Mouse (Mus musculus): ENCODE results near the gene Med27.

Gene Med27

DNA sequence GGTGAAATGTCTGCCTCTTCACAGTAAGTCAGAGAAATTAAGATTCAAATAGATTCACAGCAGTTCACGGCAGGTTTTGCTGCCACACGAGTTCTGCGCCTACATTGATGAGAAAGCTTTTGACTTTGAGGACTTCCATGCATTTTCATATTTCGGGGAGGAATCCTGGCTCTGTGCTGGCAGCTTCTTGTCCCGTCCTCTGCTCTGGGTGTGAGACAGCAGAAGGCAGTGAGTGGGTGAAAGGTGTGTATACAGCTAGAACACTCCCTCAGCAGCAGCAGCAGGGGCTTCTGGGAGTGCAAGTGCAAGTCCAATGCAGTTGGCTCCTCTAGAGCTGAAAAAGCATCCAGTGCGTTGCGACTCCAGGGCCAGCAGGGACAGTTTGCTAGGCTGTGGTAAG, 53.6 kb downstream of the Med27 start:
- DNase-seq (ENCODE audit: low spot score) = no peak

DNA sequence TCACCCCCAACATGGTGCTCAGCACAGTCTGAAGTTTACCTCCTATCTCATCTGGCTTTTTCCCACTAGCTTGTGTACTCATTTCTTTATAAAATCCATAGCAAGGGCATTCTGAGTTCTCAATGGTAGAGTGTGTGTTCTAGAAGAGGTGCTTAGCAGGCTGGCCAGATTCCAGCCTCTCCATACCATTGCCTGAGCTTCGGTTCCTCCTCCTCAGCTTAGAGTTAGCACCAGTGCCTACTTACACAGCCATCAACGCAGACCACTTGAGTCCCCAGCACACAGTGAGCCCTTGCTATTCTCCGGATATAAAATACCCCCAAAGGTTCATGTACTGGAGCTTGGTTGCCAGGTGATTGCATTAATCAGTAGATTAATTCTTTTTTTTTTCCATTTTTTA, 54.2 kb downstream of the Med27 start:
- DNase-seq (ENCODE audit: low spot score) = no peak

DNA sequence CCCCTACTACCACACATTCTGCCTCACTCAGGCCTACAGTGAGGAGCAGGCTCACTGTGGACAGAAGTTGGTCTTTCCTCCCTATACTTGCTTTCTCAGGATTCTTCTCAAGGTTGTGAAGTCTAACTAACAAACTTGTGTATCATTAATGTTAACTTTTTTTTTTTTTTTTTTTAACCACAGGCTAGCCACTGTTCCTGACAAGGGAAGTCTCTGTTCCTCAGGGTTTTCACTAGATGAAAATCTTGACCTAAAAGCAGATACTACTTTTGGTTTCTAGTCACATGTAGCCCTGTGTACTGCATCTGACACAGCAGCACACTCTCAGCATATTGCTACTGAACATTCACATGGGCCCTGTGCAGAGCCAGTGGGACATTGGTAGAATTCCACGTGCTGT, 55.2 kb downstream of the Med27 start:
- no peak for DNase-seq (ENCODE audit: low spot score)

DNA sequence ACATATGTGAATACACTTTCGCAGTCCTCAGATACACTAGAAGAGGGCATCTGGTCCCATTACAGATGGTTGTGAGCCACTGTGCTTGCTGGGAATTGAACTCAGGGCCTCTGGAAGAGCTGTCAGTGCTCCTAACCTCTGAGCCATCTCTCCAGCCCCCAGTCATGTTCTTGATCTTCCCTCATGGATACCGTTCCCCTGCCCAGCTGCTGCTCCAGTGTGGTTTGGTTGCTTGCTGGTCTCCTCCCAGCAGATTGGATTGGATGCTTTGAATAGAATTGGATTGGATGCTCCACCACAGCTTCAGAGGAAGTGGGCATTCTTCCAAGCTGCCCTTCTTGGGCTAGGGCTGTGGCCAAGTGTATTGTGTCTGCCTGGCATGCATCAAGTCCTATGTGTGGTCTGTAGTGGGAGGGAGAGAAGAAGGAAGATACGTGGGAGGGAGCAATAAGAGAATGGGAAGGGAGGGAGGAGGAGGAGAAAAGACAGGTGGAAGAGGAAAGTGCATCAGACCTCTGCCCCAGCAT, 56.0 kb downstream of the Med27 start:
- no peak for DNase-seq (ENCODE audit: low spot score)

DNA sequence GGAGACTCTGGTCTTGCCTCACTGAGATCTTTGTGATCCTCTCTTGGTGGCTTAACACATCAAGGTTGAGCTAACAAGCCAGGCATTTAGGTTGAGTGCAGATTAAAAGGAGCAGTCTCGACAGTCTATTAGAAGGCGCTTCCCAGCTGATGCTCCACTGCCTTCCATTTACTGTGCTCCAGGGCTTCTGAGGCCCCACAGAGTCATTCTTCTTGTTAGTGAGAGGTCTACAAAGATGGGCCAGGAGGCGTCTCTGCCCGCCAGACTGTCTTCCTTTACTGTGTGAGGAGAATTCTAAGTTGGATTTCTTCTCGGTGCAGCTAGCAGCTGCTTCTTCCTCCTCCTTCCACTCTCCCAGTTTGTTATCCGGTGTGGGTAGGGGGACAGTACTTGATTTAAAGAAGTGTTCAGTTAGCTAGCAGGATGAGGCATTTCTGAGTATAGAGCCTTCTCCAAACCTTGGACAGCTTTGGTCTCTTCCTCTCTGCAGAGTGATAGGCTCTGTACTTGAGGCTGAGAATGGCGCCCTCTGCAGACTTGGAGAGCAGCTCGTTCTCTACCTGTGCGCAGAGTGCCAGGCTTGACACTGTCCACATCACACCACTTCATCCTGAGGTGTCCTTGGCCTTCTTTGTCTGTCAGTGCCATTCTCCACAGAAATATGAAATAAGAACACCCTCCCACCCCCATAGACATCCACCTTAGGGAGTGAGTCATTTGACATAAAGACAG, 57.3 kb downstream of the Med27 start:
- DNase-seq (ENCODE audit: low spot score) = no peak

DNA sequence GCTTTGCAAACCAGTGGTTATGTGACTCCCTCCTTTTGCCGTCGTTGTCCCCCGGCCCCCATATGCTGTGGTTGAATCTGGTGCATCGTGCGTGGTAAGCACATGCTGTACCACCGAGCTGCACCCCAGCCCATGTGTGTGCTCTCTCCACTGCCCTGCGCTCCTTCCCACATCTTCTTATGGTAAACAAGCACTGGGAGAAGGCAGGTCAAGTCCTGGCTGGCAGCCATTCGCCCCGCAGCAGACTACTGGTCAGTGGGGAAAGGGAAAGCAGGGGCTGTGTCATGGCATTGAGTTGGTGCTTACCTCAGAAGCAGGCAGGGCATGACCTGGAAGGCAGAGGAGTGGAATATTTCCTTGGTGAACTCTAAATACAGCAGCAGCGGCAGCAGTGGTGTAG, 58.3 kb downstream of the Med27 start:
- no peak for DNase-seq (ENCODE audit: low spot score)

DNA sequence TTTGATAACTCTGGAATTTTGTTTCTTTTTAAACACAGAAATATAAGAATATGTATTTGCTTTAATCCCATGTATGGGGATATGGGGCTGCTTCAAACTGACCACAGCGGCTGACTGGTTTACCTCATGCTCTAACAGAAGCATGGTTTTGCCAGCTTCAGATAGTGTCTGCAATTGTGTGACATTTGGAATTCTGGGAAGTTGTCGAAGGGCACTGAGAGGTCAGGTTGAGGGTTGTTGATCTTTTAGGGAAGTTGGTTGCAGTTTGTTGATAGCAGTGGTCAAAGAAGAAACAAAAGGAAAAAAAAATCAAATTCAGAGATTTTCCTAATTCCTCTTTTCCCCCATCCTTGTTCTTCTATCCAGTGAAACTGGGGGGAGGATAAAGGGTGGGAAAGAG, 59.2 kb downstream of the Med27 start:
- DNase-seq (ENCODE audit: low spot score) = no peak

DNA sequence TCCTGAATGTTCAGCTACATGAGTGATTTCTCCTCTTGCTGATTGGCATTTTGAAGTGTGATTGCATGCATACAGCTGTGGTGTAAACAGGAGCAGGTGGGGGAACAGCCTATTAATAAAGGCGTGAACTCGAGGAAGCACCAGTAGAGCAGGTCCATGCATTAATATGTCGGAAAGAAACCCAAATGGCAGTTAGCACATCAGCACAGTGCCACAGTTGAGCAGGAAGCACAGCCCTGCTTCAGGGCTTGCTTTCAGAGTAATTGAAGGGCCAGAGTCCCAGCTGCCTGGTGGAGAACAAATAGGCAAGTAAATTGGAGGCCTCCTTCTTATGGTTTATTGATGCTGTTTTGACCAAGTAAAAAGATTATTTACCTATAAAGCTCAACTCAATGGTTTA, 60.7 kb downstream of the Med27 start:
- no peak for DNase-seq (ENCODE audit: low spot score)

DNA sequence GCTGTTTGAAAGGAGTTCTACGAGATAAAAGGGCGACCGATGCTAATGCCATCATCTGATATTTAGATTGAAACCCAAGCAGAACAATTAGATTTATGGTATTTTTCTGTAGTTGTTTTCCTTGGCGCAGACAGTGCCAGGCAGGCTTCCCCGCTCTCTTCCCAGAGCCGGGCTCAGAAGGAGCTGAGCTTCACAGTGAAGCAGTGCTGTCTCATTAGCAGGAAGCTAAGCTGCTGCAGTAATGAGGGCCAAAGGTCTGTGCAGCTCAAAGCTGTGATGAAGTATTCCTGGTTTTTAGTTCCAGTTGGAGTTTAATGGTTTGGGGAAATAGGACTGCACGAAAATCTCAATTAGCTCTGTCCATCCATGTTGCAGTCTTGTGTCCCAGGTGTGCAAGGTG, 61.1 kb downstream of the Med27 start:
- no peak for DNase-seq (ENCODE audit: low spot score)

DNA sequence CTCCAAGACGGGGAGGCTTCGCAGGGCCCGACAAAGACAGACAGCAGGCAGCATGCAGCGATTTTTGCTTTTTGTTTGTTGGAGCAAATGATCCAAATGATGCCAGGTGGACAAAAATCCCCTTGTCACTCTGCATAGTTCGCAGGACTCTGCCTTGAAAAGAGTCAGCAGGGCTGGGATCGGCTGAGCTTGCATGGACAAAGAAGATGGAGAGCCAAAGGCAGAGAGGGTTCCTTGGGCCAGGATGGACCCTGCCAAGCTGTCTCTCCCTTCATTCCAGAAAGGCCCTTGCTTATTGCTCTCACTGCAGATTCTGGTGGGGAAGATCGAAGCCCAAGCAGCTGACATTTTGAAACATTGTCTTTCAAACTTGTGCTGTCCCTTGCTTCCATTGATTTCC, 64.3 kb downstream of the Med27 start:
- no peak for DNase-seq (ENCODE audit: low spot score)

DNA sequence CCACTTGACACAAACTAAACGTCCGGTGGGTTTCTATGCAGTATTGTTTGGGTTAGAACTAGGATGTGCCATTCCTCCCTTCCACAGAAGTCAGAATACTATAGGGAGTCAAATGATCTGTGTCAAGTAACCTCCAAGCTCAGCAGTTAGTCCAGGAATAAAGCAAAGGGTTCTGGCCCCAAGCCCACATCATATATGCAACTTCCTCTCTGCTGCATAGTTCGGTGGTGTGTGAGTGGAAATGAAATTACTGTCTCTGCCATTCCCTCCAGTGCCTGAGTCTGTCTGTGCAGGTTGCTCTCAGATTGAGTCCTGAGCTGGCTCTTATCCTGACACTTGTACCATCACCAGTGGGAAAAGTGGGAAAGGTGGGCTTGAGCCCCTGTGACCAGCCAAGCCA, 65.8 kb downstream of the Med27 start:
- no peak for DNase-seq (ENCODE audit: low spot score)

DNA sequence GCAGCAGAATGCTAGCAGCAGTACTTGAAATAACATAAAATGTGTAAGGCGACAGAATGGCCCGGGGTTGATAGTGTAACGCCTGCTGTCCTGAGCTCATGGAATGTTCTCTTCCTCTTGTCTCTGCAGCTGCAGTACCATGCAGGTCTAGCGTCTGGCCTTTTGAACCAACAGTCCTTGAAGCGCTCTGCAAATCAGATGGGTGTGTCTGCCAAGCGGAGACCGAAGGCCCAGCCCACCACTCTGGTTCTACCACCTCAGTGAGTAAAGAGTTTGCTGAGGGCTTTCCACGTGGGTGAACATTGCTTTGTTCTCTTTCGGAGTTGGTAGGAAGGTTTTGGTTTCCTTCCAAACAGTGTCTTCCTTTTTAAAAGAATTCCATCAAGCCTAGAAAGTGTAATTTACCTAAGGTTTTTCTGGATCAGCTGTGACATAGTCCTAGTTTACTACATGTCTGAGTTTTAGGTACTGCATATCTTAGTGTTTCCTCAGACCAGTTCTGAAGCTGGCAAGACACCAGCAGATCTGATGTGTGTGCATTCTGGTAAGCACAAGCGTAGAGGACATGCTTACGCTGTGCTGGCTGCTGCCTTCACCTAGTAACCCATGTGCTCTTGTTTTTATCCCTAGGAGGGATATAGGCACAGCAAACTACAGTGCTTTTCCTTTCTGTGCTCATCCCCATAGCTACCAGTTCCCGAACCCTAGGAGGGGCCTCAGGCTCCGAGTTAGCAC, 66.8 kb downstream of the Med27 start:
- no peak for DNase-seq (ENCODE audit: low spot score)

DNA sequence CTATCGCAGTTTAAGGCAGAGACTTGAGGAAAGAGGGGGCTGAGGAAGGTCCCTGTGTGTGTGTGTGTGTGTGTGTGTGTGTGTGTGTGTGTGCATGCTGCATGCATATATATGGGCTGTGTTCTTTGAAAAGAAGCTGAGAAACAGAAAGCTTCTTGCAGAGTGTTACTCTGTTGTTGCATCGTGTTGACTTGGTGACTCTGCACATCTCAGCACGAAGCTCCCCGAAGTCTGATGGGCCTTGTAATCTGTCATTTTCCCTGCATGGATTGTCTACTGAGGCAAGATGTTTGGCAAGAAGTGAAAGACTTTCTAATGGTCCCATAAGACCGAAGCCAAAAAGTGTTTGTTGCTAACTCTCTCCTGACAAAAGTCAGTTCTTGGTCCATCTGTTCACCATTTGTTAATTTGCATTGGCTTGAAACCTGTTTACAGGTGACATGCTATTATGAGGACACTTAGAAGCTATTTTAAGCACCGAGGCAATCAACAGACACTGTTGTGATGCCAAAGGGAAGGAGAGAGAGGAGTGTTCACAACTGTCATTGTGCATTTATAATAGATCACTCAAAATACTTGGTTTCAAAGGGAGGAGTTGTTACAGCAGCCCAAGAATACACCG, 68.3 kb downstream of the Med27 start:
- DNase-seq (ENCODE audit: low spot score) = no peak

DNA sequence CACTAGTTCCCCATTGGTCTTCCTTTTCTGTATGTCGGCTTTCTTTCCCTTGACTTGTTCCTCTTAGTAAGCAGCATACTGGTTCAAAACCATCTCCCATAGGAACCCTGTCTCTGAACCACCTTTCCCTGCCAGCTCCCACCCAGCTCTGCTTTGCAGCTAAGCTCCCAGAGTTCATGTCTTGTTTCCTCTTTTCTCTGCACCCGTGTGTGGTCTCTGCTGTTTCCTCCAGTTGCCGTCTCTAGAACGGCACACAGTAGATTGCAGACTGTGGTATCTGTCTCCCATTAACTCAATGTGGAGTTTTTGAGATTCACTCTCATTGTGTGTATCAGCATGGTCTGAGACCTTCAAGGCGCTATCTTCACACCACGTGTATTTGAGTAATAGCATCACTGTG, 71.9 kb downstream of the Med27 start:
- DNase-seq (ENCODE audit: low spot score) = no peak

DNA sequence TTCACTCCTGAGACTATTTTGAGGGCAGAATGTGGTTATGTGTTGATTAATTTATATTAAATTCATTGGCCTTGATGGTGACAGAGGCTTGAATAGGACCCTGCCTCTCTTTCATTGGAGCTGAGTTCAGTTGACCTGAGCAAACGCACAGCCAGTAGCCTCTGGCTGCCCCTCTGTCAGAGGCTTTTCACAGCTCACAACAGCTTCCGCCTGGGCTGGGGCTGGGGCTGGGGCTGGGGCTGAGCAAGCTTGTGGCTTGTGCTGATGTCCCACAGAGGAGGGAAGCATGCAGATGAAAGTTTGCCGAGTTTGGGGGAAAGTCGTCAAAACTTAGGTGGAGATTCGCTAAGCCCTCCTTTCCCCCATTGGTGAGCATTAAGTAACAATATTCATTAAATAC, 72.8 kb downstream of the Med27 start:
- peak; percentile 24 for DNase-seq (ENCODE audit: low spot score)

DNA sequence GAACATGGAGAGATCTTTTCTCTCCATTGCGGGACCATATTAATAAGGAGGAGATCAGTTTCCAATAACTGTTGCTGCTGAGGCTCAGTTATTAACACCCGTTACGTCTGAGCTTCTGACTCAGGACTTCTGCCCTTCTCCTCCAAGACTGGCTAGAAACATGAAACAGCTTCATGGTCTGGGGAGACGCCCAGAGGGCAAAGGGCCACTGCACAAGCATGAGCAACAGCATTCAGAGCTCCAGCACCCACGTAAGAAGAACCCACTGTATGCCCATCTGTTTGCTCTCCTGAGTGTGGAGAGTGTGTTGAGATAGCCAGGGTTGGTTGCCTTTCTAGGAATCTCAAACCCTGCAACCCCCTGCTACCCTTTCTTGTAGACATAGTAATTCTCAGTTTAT, 73.3 kb downstream of the Med27 start:
- DNase-seq (ENCODE audit: low spot score) = no peak

DNA sequence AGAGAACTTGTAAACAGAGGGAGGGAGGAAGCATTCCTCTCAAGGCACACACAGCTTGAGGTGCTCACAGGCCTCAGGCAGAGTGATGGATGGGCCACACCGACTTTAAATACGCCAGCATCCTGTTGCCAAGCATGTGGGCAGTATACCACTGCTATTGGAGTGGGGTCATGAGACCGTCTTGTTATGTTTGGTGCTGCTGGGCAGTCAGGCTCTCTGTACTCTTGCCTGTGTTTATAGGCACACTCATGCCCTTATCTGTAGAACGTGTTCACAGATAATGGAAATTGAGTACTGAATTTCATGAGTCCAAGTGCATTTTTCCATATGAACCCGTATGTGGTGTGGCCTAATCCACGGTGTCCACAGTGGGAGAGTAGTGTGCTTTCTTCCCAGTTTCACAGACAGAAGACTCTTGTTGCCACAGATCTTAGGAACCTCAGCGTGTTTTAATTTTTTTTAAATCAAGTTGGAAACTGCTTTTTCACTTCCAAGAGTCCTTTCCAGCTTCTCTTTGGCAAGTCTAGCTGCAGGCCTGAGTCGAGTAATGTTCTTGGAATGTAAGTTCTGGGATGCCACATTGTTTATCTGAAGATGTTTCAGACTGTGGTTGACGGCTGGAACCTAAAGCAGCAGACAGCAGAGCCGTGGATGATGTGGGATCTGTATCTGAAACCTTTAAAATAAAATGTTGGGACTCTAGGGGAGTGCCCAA, 75.7 kb downstream of the Med27 start:
- no peak for DNase-seq (ENCODE audit: low spot score)

DNA sequence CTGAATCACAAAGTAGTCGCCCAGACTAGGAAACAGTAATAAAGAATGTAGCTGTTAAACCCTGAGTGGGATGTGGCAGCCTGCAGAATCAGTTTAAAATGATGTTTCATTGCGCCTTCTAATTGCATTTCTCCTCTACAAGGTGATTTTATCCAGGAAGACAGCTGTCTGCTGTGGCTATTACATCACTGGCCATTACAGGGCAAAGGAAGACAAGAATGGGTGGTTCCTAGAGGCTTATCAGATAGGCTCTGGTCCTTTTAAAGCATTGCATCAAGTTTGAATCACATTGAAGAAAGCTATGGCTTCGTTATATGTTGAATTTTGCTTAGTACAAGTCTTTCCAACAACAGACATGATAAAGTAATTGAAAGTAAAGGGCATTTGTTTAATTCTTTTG, 76.4 kb downstream of the Med27 start:
- no peak for DNase-seq (ENCODE audit: low spot score)

DNA sequence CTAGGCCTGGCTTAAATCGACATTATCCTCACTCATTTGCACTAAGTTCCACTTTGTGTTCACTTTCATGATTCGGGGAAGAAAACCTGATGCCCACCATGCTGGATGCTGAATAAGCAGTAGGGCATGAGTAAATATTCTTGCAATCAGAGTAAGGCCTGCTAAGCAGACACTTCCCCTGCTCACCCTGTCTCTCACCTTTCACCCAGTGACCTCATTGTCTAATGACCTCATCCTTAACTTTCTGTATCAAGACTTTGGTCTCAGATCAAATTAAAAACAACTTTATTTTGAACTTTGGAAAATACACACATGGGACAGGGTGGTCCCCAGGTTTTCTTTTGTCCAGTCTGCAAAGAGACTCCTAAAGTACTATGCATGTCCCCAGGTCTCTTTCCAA, 78.8 kb downstream of the Med27 start:
- DNase-seq (ENCODE audit: low spot score) = no peak

DNA sequence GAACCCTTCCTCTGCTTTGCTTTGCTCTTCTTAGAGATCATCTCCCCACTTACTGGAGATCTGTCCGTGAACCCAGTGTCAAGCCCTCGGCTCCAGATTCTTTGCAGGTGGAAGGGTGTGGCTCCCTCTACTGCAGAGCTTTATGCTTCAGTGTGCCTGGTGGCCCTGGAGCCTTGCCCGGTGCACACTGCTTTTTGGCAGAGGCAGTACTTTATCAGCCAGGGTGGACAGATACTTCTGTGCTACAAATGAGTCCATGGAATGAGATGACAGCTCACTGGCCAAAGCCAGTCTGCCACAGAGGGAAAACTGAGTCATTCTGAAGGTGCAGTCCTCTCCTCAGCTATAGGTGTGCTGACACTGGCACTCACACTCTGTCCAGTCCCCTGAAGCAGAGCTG, 80.1 kb downstream of the Med27 start:
- DNase-seq (ENCODE audit: low spot score) = no peak

DNA sequence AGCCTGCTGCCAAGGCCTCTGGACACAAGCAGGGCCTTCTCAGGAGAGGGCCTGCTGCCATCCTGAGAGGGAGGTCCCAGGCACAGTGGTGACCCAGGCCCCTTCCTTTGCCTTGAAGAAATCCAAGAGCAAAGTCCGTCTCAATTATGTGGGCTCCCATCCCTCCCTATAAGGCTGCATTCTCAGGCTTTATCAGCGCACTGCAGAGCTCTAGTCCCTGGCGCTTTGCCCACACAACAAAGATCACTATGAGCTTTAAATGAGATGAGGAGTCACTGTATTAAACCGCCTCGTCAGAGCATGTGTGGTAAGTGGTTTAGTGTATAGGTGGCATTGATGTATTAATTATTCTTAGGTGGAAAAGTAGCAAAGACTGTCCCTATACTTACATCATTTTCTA, 85.9 kb downstream of the Med27 start:
- DNase-seq (ENCODE audit: low spot score) = no peak

DNA sequence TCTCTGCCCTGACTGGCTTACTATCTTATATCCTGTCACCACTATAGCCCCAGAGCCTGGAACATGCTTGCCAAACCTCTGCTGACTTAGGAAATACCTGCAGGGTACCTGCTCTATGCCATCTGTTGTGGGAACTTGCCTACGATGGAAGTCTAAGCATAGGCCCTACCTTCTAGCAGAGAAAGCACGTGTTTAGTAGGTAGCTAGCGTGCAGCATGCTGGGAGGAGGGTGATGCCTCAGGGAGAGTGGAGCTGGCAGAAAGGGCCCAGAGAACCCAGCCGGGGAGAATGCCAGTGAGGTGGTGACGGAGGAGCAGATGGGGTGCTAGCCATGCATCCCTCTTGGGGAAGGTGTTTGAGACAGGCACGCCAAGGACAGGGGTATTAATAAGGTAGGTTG, 89.8 kb downstream of the Med27 start:
- DNase-seq (ENCODE audit: low spot score) = no peak

DNA sequence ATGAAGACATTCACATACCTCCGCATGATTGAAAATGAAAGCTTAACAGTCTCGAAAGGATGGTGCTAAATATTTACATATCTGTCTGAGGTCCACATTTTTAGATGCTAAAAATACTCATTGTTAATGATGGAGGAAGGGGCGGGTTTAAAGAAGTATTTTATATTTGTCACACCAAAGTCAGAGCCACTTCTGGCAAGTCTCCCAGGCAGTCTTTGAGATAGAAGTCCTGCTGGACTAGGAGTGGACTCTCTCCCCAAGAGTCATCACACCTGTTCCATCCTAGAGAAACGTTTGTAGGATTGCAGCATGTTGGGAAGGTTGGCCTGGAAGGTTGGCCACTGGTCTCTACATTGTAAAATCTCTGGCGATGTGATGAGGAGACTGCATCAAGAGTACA, 90.5 kb downstream of the Med27 start:
- no peak for DNase-seq (ENCODE audit: low spot score)

Measured in embryo, embryonic 10.5 days (tissue).